Mouse (Mus musculus) liver, postnatal 0 days (tissue): ENCODE results near the gene Radil. TPM values are rescaled to one million over a fixed set of nuclear protein-coding genes. Genes with fewer than 3 reads are reported as not detected.

Experiments used
- ATAC-seq: fragments of 200-750 bp; cut with Nextera tagmentation; 2 replicates; pipeline ENCODE4 v1.8.0; 2017; ENCODE audit warnings: mild to moderate bottlenecking, moderate library complexity
- DNase-seq: peaks from one replicate; pipeline ENCODE4 v3.0.0-alpha.2; 2016
- H3K27ac ChIP-seq: fragments of 300-500 bp; sonication (generic); 2 replicates; pipeline ENCODE4 v1.5.1; 2014; ENCODE audit warnings: antibody characterized with exemption, moderate library complexity, mild to moderate bottlenecking, low read depth
- H3K27me3 ChIP-seq: fragments of 300-500 bp; sonication (generic); 2 replicates; pipeline ENCODE4 v1.6.1; 2014; ENCODE audit warnings: low read length, control low read depth, mixed read lengths; ENCODE audit not compliant: insufficient read depth
- H3K36me3 ChIP-seq: fragments of 300-500 bp; sonication (generic); replicated peaks from 2 replicates; pipeline ENCODE4 v1.6.1; 2014; ENCODE audit warnings: mild to moderate bottlenecking, control low read depth, low read length, moderate library complexity, mixed read lengths; ENCODE audit not compliant: insufficient read depth
- H3K4me1 ChIP-seq: fragments of 300-500 bp; sonication (generic); 2 replicates; pipeline ENCODE4 v1.6.1; 2014; ENCODE audit warnings: antibody characterized with exemption, mild to moderate bottlenecking, control low read depth; ENCODE audit not compliant: insufficient read depth
- H3K4me2 ChIP-seq: fragments of 300-500 bp; sonication (generic); 2 replicates; pipeline ENCODE4 v1.6.1; 2014; ENCODE audit warnings: low read depth, mild to moderate bottlenecking, low read length, moderate library complexity, mixed read lengths
- H3K4me3 ChIP-seq: fragments of 300-500 bp; sonication (generic); 2 replicates; pipeline ENCODE4 v1.5.1; 2014; ENCODE audit warnings: low read depth, low read length
- H3K9ac ChIP-seq: fragments of 300-500 bp; sonication (generic); replicated peaks from 2 replicates; pipeline ENCODE4 v1.6.1; 2014; ENCODE audit warnings: mild to moderate bottlenecking, moderate library complexity
- H3K9me3 ChIP-seq: fragments of 300-500 bp; sonication (generic); 2 replicates; pipeline ENCODE4 v1.6.1; 2016; ENCODE audit warnings: mild to moderate bottlenecking, control low read depth, low read length, mixed read lengths
- CTCF ChIP-seq: sonication (generic); IDR thresholded peaks from 2 replicates; pipeline ENCODE4 v1.5.1; 2016; ENCODE audit warnings: antibody characterized with exemption, low read depth
- EP300 ChIP-seq: IDR thresholded peaks from 2 replicates; pipeline ENCODE4 v1.6.1; 2016; ENCODE audit warnings: antibody characterized with exemption, low read depth, mild to moderate bottlenecking
- WGBS: fragments of 180-500 bp; shearing (Covaris S2); extraction: QIAGEN DNeasy Blood & Tissue Kit; methylation state at CpG from one replicate; pipeline ENCODE4 v1.1.7; 2014; ENCODE audit not compliant: insufficient replicate concordance; 5-methylcytosine and 5-hydroxymethylcytosine counted together
- polyA plus RNA-seq: library from polyadenylated mRNA; unstranded; fragments of >200 nt; fragmentation: Nextera tagmentation; extraction: Ambion mirVana; gene quantifications from 2 replicates; pipeline ENCODE4 v1.2.1, GENCODE M21; 2015

Radil gene
- polyA plus RNA-seq, 1 experiment from 2014 or later: not detected

DNA sequence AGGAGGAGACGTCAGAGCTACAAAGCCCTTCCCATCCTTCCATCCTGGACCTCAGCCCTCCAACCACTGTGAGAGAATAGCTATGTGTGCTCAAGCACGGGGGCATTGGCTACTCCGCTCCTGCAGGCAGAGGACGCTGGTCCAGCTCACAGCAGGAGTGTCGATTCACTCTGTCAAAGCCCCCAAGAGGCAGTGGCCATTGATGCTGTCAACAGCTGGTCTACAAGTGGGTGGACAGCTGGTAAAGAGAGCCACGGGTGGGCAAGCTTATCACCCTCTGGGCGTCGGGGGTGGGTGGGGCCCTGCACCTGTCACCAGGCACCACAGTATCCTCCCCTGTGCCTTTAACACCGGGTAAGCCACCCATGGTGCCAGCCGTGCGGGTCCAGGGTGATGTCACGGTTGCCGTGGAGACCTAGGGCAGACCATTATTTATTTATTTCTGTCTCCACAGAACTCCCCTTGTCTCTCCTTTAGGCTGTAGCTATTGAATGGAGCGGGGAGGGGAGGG lies 32.8 kb upstream of the Radil start:
- H3K9me3 ChIP-seq: no peaks in the 10 kb centered on the region
- WGBS: 63% methylated on average over 14 of the region's 14 CpGs
- no peak overlapping the region for H3K27ac ChIP-seq
- H3K4me3 ChIP-seq: no peak overlapping the region
- no peak overlapping the region for H3K9ac ChIP-seq
- ATAC-seq (no peak), DNase-seq (no peak)
- H3K27me3 ChIP-seq: no peaks in the 10 kb centered on the region
- no peak overlapping the region for H3K4me2 ChIP-seq
- H3K4me1 ChIP-seq: no peaks in the 10 kb centered on the region; the same call in 1 of the 2 replicates
- TF ChIP-seq CTCF (no peak), EP300 (no peak)
- H3K36me3 ChIP-seq: no peaks in the 10 kb centered on the region

GRCm38 (mm10) chr5:142581517-142581916 lies 30.6 kb upstream of the Radil start:
- WGBS: 12% methylated on average over 5 of the region's 5 CpGs
- peak; percentile 64 for DNase-seq
- Histone ChIP-seq H3K27me3 (no peaks in the 10 kb centered on the region), H3K4me3 (no peak overlapping the region), H3K9ac (no peak overlapping the region), H3K36me3 (no peaks in the 10 kb centered on the region), H3K4me1 (no peaks in the 10 kb centered on the region), H3K9me3 (no peaks in the 10 kb centered on the region), H3K4me2 (no peak overlapping the region), H3K27ac (no peak overlapping the region)
- no peak for ATAC-seq
- TF ChIP-seq CTCF (peak; percentile 87), EP300 (no peak)

- Histone ChIP-seq H3K27me3 (no peaks in the 10 kb centered on the region), H3K27ac (no peak overlapping the region), H3K4me1 (no peaks in the 10 kb centered on the region), H3K4me3 (no peak overlapping the region), H3K36me3 (no peaks in the 10 kb centered on the region; the same call in 1 of the 2 replicates), H3K9ac (no peak overlapping the region), H3K4me2 (no peak overlapping the region), H3K9me3 (no peaks in the 10 kb centered on the region)
- 86% methylated on average over 10 of the region's 10 CpGs for WGBS
- ATAC-seq: no peak
- DNase-seq: no peak
- TF ChIP-seq CTCF (0 out of 2 replicates have a peak, but pooled peaks have one; percentile 14), EP300 (no peak)
These were observed 27.3 kb upstream of the Radil start for GRCm38 (mm10) chr5:142578192-142578591.

- no peak for DNase-seq
- WGBS: 65% methylated on average over 7 of the region's 7 CpGs
- ATAC-seq: no peak
These were observed 25.9 kb upstream of the Radil start for GRCm38 (mm10) chr5:142576832-142577231.

GRCm38 (mm10) chr5:142574323-142575057 lies 23.6 kb upstream of the Radil start:
- no peaks in the 10 kb centered on the region for H3K4me1 ChIP-seq

More at GRCm38 (mm10) chr5:142576832-142577231, 25.9 kb upstream of the Radil start:
- Histone ChIP-seq H3K4me1 (no peaks in the 10 kb centered on the region), H3K27ac (no peak overlapping the region), H3K9ac (no peak overlapping the region), H3K4me2 (no peak overlapping the region), H3K36me3 (no peaks in the 10 kb centered on the region; the same call in 1 of the 2 replicates), H3K4me3 (no peak overlapping the region), H3K9me3 (no peaks in the 10 kb centered on the region), H3K27me3 (no peaks in the 10 kb centered on the region)
- TF ChIP-seq CTCF: no peak
- no peak for TF ChIP-seq EP300

DNA sequence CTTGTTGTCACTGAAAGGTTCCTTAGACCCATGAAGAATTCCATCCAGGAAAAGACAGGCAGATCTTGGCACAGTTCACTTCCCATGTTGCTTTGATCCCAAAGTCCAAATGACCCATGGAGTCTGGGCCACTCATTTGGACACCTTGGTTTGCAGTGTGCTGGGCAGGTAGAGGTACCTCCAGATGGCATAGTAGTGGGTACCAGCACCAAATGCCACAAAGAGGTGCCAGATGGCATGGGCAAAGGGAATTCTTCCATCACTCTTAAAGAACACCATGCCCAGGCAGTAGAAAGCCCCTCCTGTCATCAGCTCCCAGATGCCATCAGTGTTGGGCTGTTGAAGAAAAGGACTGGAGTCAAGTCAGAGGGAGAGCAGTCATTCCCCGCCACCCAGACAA lies 13.7 kb upstream of the Radil start:
- Histone ChIP-seq H3K4me2 (no peak overlapping the region), H3K27me3 (no peaks in the 10 kb centered on the region), H3K4me1 (no peaks in the 10 kb centered on the region), H3K36me3 (peaks cover 9% of the 10 kb centered on the region; the same call in 1 of the 2 replicates), H3K9ac (no peak overlapping the region), H3K4me3 (no peak overlapping the region), H3K9me3 (no peaks in the 10 kb centered on the region), H3K27ac (no peak overlapping the region)
- TF ChIP-seq CTCF (no peak), EP300 (no peak)
- DNase-seq: no peak
- 60% methylated on average over 1 of the region's 1 CpGs for WGBS
- no peak for ATAC-seq

More at GRCm38 (mm10) chr5:142574323-142575057, 23.6 kb upstream of the Radil start:
- no peak overlapping the region for H3K4me3 ChIP-seq
- no peak for TF ChIP-seq CTCF
- no peak for TF ChIP-seq EP300
- H3K9ac ChIP-seq: no peak overlapping the region
- no peak overlapping the region for H3K4me2 ChIP-seq
- no peaks in the 10 kb centered on the region for H3K9me3 ChIP-seq
- no peak for ATAC-seq
- H3K27ac ChIP-seq: no peak overlapping the region
- no peaks in the 10 kb centered on the region for H3K27me3 ChIP-seq
- no peak for DNase-seq
- no peaks in the 10 kb centered on the region; the same call in 1 of the 2 replicates for H3K36me3 ChIP-seq
- 74% methylated on average over 8 of the region's 8 CpGs for WGBS
